Mouse (Mus musculus): ENCODE data around the gene Prrc2a.

GRCm38 (mm10) chr17:35131038-35131437 lies 33.7 kb downstream of the Prrc2a start:
- TF ChIP-seq POLR2A (IDR thresholded peaks at IDR 0.05; ENCODE audit: control insufficient read depth in 1 of 2, insufficient read depth in 1 of 2, low read depth in 1 of 2, low read length in 2 of 2, poor library complexity in 1 of 2): no peak
- TF ChIP-seq CTCF (IDR thresholded peaks at IDR 0.05 in 2 of 3, conservative IDR thresholded peaks at IDR 0.05 in 1 of 3; ENCODE audit: control insufficient read depth in 1 of 3, insufficient read depth in 1 of 3, low read depth in 2 of 3, low read length in 3 of 3, poor library complexity in 1 of 3, severe bottlenecking in 1 of 3): no peak
- no peak for TF ChIP-seq RAD21 (IDR thresholded peaks at IDR 0.05; ENCODE audit: low read depth, low read length)
- no peak for TF ChIP-seq TCF12 (IDR thresholded peaks at IDR 0.05; ENCODE audit: low read depth, low read length)
- no peak for TF ChIP-seq ZC3H11A (IDR thresholded peaks at IDR 0.05; ENCODE audit: low read depth, low read length)
- no peak for TF ChIP-seq JUND (IDR thresholded peaks at IDR 0.05; ENCODE audit: low read depth, low read length)
- TF ChIP-seq HCFC1 (IDR thresholded peaks at IDR 0.05; ENCODE audit: low read depth, low read length): no peak
- TF ChIP-seq MEF2A (IDR thresholded peaks at IDR 0.05; ENCODE audit: extremely low read depth, insufficient replicate concordance, low read depth, low read length, poor library complexity, severe bottlenecking): no peak
- TF ChIP-seq MAX (IDR thresholded peaks at IDR 0.05; ENCODE audit: low read length): no peak
- TF ChIP-seq EP300 (IDR thresholded peaks at IDR 0.05; ENCODE audit: low read depth in 1 of 2, low read length in 2 of 2): no peak
- TF ChIP-seq GATA1 (IDR thresholded peaks at IDR 0.05; ENCODE audit: low read depth, low read length): no peak
